ENCODE assay signal across 15 mouse cellular contexts in the genomic region with DNA sequence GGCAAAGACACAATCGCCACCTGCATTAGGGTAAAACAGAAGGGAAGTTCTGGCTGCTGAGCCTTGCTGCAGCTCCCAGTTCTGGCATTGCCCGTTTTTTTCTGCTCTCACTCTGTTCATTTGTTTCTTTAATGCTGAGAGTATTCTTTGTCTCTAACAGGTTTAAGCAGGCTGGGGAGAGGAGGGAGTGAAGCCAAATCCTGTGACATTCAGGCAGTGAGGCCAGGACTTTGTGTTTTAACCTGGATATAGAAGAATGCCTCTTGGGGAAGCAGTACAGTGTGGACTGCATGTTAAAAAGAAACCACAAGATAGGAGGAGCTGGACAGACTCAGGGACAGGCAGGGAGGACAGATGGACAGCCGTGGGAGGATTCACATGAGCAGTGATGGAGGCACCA. TPM values are rescaled to one million over a fixed set of nuclear protein-coding genes. Genes with fewer than 3 reads are reported as not detected.
A peak's percentile ranks its signal among the peaks of the same experiment; 100 is the strongest.
DNase-seq lines count a peak whose midpoint lies in the region; ATAC-seq and TF ChIP-seq lines count a peak whose summit lies in the region.
"Had no signal": no experiment of that assay in that cellular context is flagged by ENCODE, and none has a peak within 500 bp of the region (broad histone marks: within the 10 kb centered on the region; RNA-seq: fewer than 3 reads in every experiment).

No protein-coding gene starts in this region.

- DNase-seq in cerebellum, adult 2 months, result no peak
- no peak for DNase-seq in cerebellum, adult 9-11 months
- DNase-seq in kidney, adult 11 months, result peak; percentile 36
- DNase-seq in lung, postnatal 0 days (ENCODE audit: low spot score), result no peak
- DNase-seq in lung, postnatal 10 days, result no peak
- DNase-seq in stomach, postnatal 0 days (ENCODE audit: low spot score), result no peak
- no peak for DNase-seq in embryo, embryonic 10.5 days (ENCODE audit: low spot score)
- DNase-seq: adrenal gland, adult 2 months; cerebellum, adult 11-12 months; gastrocnemius, postnatal 25 days; liver; thymus, postnatal 36 days had no signal

- H3K36me3 ChIP-seq in kidney, embryonic 16.5 days (ENCODE audit: insufficient read depth, low read length), result no peaks in the 10 kb centered on the region
- H3K36me3 ChIP-seq in lung, postnatal 0 days (ENCODE audit: insufficient read depth, low read length), result no peaks in the 10 kb centered on the region
- no peaks in the 10 kb centered on the region; the same call in 1 of the 2 replicates for H3K36me3 ChIP-seq in stomach, postnatal 0 days (ENCODE audit: control insufficient read depth, insufficient read depth, low read length)

- H3K27ac ChIP-seq in cerebellum, adult 2 months (ENCODE audit: insufficient read depth, low read length), result 0 out of 2 replicates have a peak overlapping the region, but pooled peaks have one; percentile 17
- H3K27ac ChIP-seq in kidney, embryonic 16.5 days (ENCODE audit: low read length), result no peak overlapping the region
- H3K27ac ChIP-seq in lung, postnatal 0 days (ENCODE audit: low read length), result 0 out of 2 replicates have a peak overlapping the region, but pooled peaks have one; percentile 20
- H3K27ac ChIP-seq in stomach, postnatal 0 days (replicated peaks), result peak overlapping the region; percentile 63

- TF ChIP-seq EP300 in lung, postnatal 0 days (IDR thresholded peaks at IDR 0.05), result no peak
- no peak for TF ChIP-seq EP300 in stomach, postnatal 0 days (optimal IDR thresholded peaks at IDR 0.05)

- H3K4me2 ChIP-seq in kidney, embryonic 16.5 days (replicated peaks; ENCODE audit: low read depth, low read length), result no peak overlapping the region
- H3K4me2 ChIP-seq in lung, postnatal 0 days (replicated peaks; ENCODE audit: low read depth, low read length), result no peak overlapping the region
- no peak overlapping the region for H3K4me2 ChIP-seq in stomach, postnatal 0 days (replicated peaks; ENCODE audit: low read depth)

- no peak overlapping the region for H3K4me3 ChIP-seq in cerebellum, adult 2 months (replicated peaks; ENCODE audit: insufficient read depth, low read depth, low read length)
- no peak overlapping the region for H3K4me3 ChIP-seq in kidney, embryonic 16.5 days (ENCODE audit: low read length)
- H3K4me3 ChIP-seq in lung, postnatal 0 days (ENCODE audit: low read depth, low read length), result no peak overlapping the region
- no peak overlapping the region for H3K4me3 ChIP-seq in stomach, postnatal 0 days (ENCODE audit: low read depth, low read length)
- H3K4me3 ChIP-seq: megakaryocyte, embryonic 14.5 days had no signal

- peaks cover 20% of the 10 kb centered on the region for H3K4me1 ChIP-seq in cerebellum, adult 2 months (ENCODE audit: control insufficient read depth, insufficient read depth, low read length)
- peaks cover 8% of the 10 kb centered on the region; the same call in 1 of the 2 replicates for H3K4me1 ChIP-seq in kidney, embryonic 16.5 days (ENCODE audit: insufficient read depth, low read length)
- H3K4me1 ChIP-seq in lung, postnatal 0 days (ENCODE audit: insufficient read depth, low read depth, low read length), result no peaks in the 10 kb centered on the region
- peaks cover 3% of the 10 kb centered on the region; the same call in 1 of the 2 replicates for H3K4me1 ChIP-seq in stomach, postnatal 0 days (replicated peaks; ENCODE audit: control insufficient read depth, insufficient read depth)

- no peak for TF ChIP-seq POLR2A in cerebellum, adult 2 months (IDR thresholded peaks at IDR 0.05; ENCODE audit: borderline replicate concordance, insufficient read depth, low read length)

- 25% methylated on average over 3 of the region's 3 CpGs for WGBS in cerebellum, adult 2 months
- WGBS in kidney, embryonic 16.5 days, result 69% methylated on average over 3 of the region's 3 CpGs
- WGBS in lung, postnatal 0 days, result 56% methylated on average over 3 of the region's 3 CpGs
- WGBS in stomach, postnatal 0 days, result 51% methylated on average over 3 of the region's 3 CpGs

- no peak for ATAC-seq in kidney, embryonic 16.5 days (ENCODE audit: low FRiP score, low TSS enrichment)
- ATAC-seq in lung, postnatal 0 days, result no peak
- no peak for ATAC-seq in stomach, postnatal 0 days (ENCODE audit: low FRiP score, low TSS enrichment)

- TF ChIP-seq CTCF in cerebellum, adult 2 months (IDR thresholded peaks at IDR 0.05; ENCODE audit: borderline replicate concordance, insufficient read depth, low read depth, low read length), result no peak
- no peak for TF ChIP-seq CTCF in lung, postnatal 0 days (IDR thresholded peaks at IDR 0.05)
- no peak for TF ChIP-seq CTCF in stomach, postnatal 0 days (IDR thresholded peaks at IDR 0.05; ENCODE audit: low read depth)

- H3K9me3 ChIP-seq in kidney, embryonic 16.5 days (ENCODE audit: low read length), result no peaks in the 10 kb centered on the region
- no peaks in the 10 kb centered on the region for H3K9me3 ChIP-seq in lung, postnatal 0 days (ENCODE audit: low read length)
- no peaks in the 10 kb centered on the region for H3K9me3 ChIP-seq in stomach, postnatal 0 days (ENCODE audit: control insufficient read depth, low read length)
- H3K9me3 ChIP-seq: megakaryocyte, embryonic 14.5 days had no signal

- no peaks in the 10 kb centered on the region for H3K27me3 ChIP-seq in cerebellum, adult 2 months (ENCODE audit: control insufficient read depth, insufficient read depth, low read length)
- no peaks in the 10 kb centered on the region for H3K27me3 ChIP-seq in kidney, embryonic 16.5 days (ENCODE audit: insufficient read depth, low read length)
- no peaks in the 10 kb centered on the region for H3K27me3 ChIP-seq in lung, postnatal 0 days (replicated peaks; ENCODE audit: insufficient read depth, low read length)
- no peaks in the 10 kb centered on the region for H3K27me3 ChIP-seq in stomach, postnatal 0 days (ENCODE audit: control insufficient read depth, insufficient read depth, low read length)
- H3K27me3 ChIP-seq: megakaryocyte, embryonic 14.5 days had no signal

- H3K9ac ChIP-seq in kidney, embryonic 16.5 days (replicated peaks; ENCODE audit: low read length), result no peak overlapping the region
- no peak overlapping the region for H3K9ac ChIP-seq in lung, postnatal 0 days (replicated peaks; ENCODE audit: low read depth)
- H3K9ac ChIP-seq in stomach, postnatal 0 days (ENCODE audit: low read length), result peak overlapping the region; percentile 24; the same call in 1 of the 2 replicates

RNA-seq across cellular contexts. Expression of a gene that starts 17.1 kb away (rescaled TPM):
- polyA plus RNA-seq in cerebellum, adult 2 months (2012; rRNA removed), result 0.31 and 0.35 TPM in 2 replicates
- polyA plus RNA-seq in kidney, embryonic 16.5 days (2015; fragmentation: Nextera tagmentation; extraction: Ambion mirVana), result 16.2 and 17.1 TPM in 2 replicates
- polyA plus RNA-seq in lung, postnatal 0 days (2015; fragmentation: Nextera tagmentation; extraction: Ambion mirVana), result 3.5 and 6.0 TPM in 2 replicates
- 16.3 and 22.8 TPM in 2 replicates for polyA plus RNA-seq in stomach, postnatal 0 days (2015; fragmentation: Nextera tagmentation; extraction: Ambion mirVana)

RNA-seq across cellular contexts. Expression of a gene that starts 23.8 kb away (rescaled TPM):
- polyA plus RNA-seq in cerebellum, adult 2 months (2012; rRNA removed), result not detected in 2 replicates
- 0.25 TPM in 1 of 2 replicates, not detected in the other for polyA plus RNA-seq in kidney, embryonic 16.5 days (2015; fragmentation: Nextera tagmentation; extraction: Ambion mirVana)
- polyA plus RNA-seq in lung, postnatal 0 days (2015; fragmentation: Nextera tagmentation; extraction: Ambion mirVana), result not detected in 2 replicates
- polyA plus RNA-seq in stomach, postnatal 0 days (2015; fragmentation: Nextera tagmentation; extraction: Ambion mirVana), result 0.17 TPM in 2 replicates
- polyA plus RNA-seq: adrenal gland, adult 2 months; small intestine, adult 2 months had no signal

RNA-seq across cellular contexts. Expression of a gene that starts 23.9 kb away (rescaled TPM):
- 570 and 571 TPM in 2 replicates for polyA plus RNA-seq in cerebellum, adult 2 months (2012; rRNA removed)
- polyA plus RNA-seq in kidney, embryonic 16.5 days (2015; fragmentation: Nextera tagmentation; extraction: Ambion mirVana), result 43.2 and 49.6 TPM in 2 replicates
- polyA plus RNA-seq in lung, postnatal 0 days (2015; fragmentation: Nextera tagmentation; extraction: Ambion mirVana), result 135 and 142 TPM in 2 replicates
- 87.5 and 102 TPM in 2 replicates for polyA plus RNA-seq in stomach, postnatal 0 days (2015; fragmentation: Nextera tagmentation; extraction: Ambion mirVana)
